Mouse (Mus musculus) ES-E14 (cell line): ENCODE results near the gene Shox2.

ENCODE experiments used
- CHD2 ChIP-seq: IDR thresholded peaks from 2 replicates; pipeline ENCODE4 v1.6.1; 2014; ENCODE audit warnings: mild to moderate bottlenecking, low read depth, low read length, inconsistent platforms
- HCFC1 ChIP-seq: IDR thresholded peaks from 2 replicates; pipeline ENCODE4 v1.6.1; 2012; ENCODE audit warnings: low read length, inconsistent platforms, borderline replicate concordance; ENCODE audit not compliant: insufficient read depth
- MAFK ChIP-seq: IDR thresholded peaks from 2 replicates; pipeline ENCODE4 v1.6.1; 2014; ENCODE audit warnings: mild to moderate bottlenecking, low read depth, low read length, inconsistent platforms; ENCODE audit not compliant: insufficient read depth
- ZC3H11A ChIP-seq: IDR thresholded peaks from 2 replicates; pipeline ENCODE4 v1.6.1; 2012; ENCODE audit warnings: low read depth, mild to moderate bottlenecking, inconsistent platforms, low read length, borderline replicate concordance
- ZNF384 ChIP-seq: IDR thresholded peaks from 2 replicates; pipeline ENCODE4 v1.6.1; 2012; ENCODE audit warnings: low read depth, low read length, inconsistent platforms

DNA sequence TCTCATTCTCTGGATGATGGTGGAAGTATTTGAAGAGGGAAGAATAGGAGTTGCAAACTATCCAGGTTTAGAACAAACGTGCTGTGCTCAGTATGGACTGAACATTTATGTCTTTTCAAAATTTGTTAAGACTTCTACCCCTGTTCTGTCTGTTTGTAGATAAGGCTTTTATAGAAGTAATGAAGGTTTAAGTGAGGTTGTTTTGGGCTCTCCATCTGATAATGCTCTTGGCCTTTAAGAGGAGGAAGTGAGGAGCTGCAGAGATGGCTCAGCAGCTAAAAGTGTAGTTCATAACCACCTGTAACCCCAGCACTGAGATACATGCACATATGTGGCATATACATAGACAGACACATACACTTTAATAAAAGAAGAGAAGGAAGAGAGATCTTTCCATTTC, 15.2 kb upstream of the Shox2 start:
- no peak for TF ChIP-seq ZNF384
- no peak for TF ChIP-seq HCFC1
- TF ChIP-seq CHD2 = no peak
- TF ChIP-seq ZC3H11A = no peak
- no peak for TF ChIP-seq MAFK
